Mouse (Mus musculus) thymus, postnatal 0 days (tissue): ENCODE measurements around the gene Prr5. TPM values are rescaled to one million over a fixed set of nuclear protein-coding genes. Genes with fewer than 3 reads are reported as not detected.
"Not testable (repeated sequence)": the region's sequence is repeated elsewhere in the genome, so short reads cannot be mapped to it uniquely, and the experiment has no call there.

Experiments used
- DNase-seq: peaks from one replicate; pipeline ENCODE4 v3.0.0-alpha.2; 2015; ENCODE audit warnings: low spot score
- polyA plus RNA-seq: library from polyadenylated mRNA; unstranded; fragments of >200 nt; fragmentation: Nextera tagmentation; extraction: Ambion mirVana; gene quantifications from 2 replicates; pipeline ENCODE4 v1.2.1, GENCODE M21; 2015

The Prr5 gene
- polyA plus RNA-seq, 1 experiment from 2014 or later = 13.3 TPM

GRCm38 (mm10) chr15:84706983-84707619 lies 37.7 kb downstream of the Prr5 start:
- DNase-seq = no peak

GRCm38 (mm10) chr15:84712566-84713405 lies 43.4 kb downstream of the Prr5 start:
- no peak for DNase-seq

- DNase-seq = peak; percentile 22
Measured at GRCm38 (mm10) chr15:84714730-84715129, 45.3 kb downstream of the Prr5 start.

GRCm38 (mm10) chr15:84715132-84715531 lies 45.7 kb downstream of the Prr5 start:
- no peak for DNase-seq

- not testable (repeated sequence) for DNase-seq
Measured at GRCm38 (mm10) chr15:84717570-84718270, 48.3 kb downstream of the Prr5 start.

GRCm38 (mm10) chr15:84718785-84719184 lies 49.4 kb downstream of the Prr5 start:
- no peak for DNase-seq

- no peak for DNase-seq
Measured at GRCm38 (mm10) chr15:84719791-84720190, 50.4 kb downstream of the Prr5 start, which contains the start of gene Arhgap8. Arhgap8 (plus strand) TSS chr15:84720052.

- DNase-seq = no peak
Measured at GRCm38 (mm10) chr15:84720291-84721204, 51.1 kb downstream of the Prr5 start.

GRCm38 (mm10) chr15:84723656-84724055 lies 54.2 kb downstream of the Prr5 start:
- not testable (repeated sequence) for DNase-seq

GRCm38 (mm10) chr15:84724199-84724598 lies 54.8 kb downstream of the Prr5 start:
- no peak for DNase-seq

GRCm38 (mm10) chr15:84729685-84730084 lies 60.3 kb downstream of the Prr5 start:
- no peak for DNase-seq

- DNase-seq = no peak
Measured at GRCm38 (mm10) chr15:84730893-84731292, 61.5 kb downstream of the Prr5 start.

- DNase-seq = no peak
Measured at GRCm38 (mm10) chr15:84731676-84732424, 62.4 kb downstream of the Prr5 start.

GRCm38 (mm10) chr15:84732425-84732749 lies 63.0 kb downstream of the Prr5 start:
- no peak for DNase-seq

- no peak for DNase-seq
Measured at GRCm38 (mm10) chr15:84736346-84736993, 67.0 kb downstream of the Prr5 start.

- no peak for DNase-seq
Measured at GRCm38 (mm10) chr15:84736994-84737346, 67.5 kb downstream of the Prr5 start.

GRCm38 (mm10) chr15:84738246-84738645 lies 68.8 kb downstream of the Prr5 start:
- DNase-seq = no peak

GRCm38 (mm10) chr15:84741573-84741972 lies 72.2 kb downstream of the Prr5 start:
- no peak for DNase-seq

- DNase-seq = no peak
Measured at GRCm38 (mm10) chr15:84743347-84743746, 73.9 kb downstream of the Prr5 start.

GRCm38 (mm10) chr15:84744308-84744707 lies 74.9 kb downstream of the Prr5 start:
- DNase-seq = no peak
